Mouse (Mus musculus) natural killer cell, adult 2 months (primary cell): ENCODE results near the gene Sumo2.
"Not testable (repeated sequence)": the region's sequence is repeated elsewhere in the genome, so short reads cannot be mapped to it uniquely, and the experiment has no call there.

ENCODE experiments used
- DNase-seq, 2 experiments: peaks; one replicate each; pipeline ENCODE4 v3.0.0; 2022; ENCODE audit warnings: low spot score in 2 of 2

Sumo2 gene

GRCm38 (mm10) chr11:115485155-115485554, 50.9 kb downstream of the Sumo2 start:
- DNase-seq: no peak

- peak; percentile 73 to 81 for DNase-seq
These were observed 52.4 kb downstream of the Sumo2 start for GRCm38 (mm10) chr11:115483726-115484125.

GRCm38 (mm10) chr11:115483278-115483677, 52.8 kb downstream of the Sumo2 start:
- DNase-seq: no peak

GRCm38 (mm10) chr11:115481553-115482259, 54.4 kb downstream of the Sumo2 start:
- DNase-seq: peak in 1 of 2 experiments; percentile 32

- peak in 1 of 2 experiments; percentile 23 for DNase-seq
These were observed 57.7 kb downstream of the Sumo2 start for GRCm38 (mm10) chr11:115478296-115478938.

GRCm38 (mm10) chr11:115477388-115477787, 58.7 kb downstream of the Sumo2 start:
- DNase-seq: peak in 1 of 2 experiments; percentile 56

- DNase-seq: not testable (repeated sequence)
These were observed 59.4 kb downstream of the Sumo2 start for GRCm38 (mm10) chr11:115476630-115477029.

GRCm38 (mm10) chr11:115475758-115476237, 60.3 kb downstream of the Sumo2 start:
- no peak for DNase-seq

GRCm38 (mm10) chr11:115475025-115475757, 60.9 kb downstream of the Sumo2 start, which contains the start of gene Armc7:
Gene Armc7 (plus strand): TSS chr11:115475667.
- peak; percentile 89 for DNase-seq

- peak; percentile 89 to 90 for DNase-seq
These were observed 62.3 kb downstream of the Sumo2 start for GRCm38 (mm10) chr11:115473626-115474275.
